Mouse (Mus musculus): ENCODE results near the gene Sprr2a2.

- no peak for TF ChIP-seq CTCF (IDR thresholded peaks at IDR 0.05; ENCODE audit: low read depth, low read length)
- no peak for TF ChIP-seq GATA1 (IDR thresholded peaks at IDR 0.05; ENCODE audit: borderline replicate concordance, low read length)
- no peak for TF ChIP-seq POLR2AphosphoS5 (IDR thresholded peaks at IDR 0.05; ENCODE audit: insufficient replicate concordance, low read depth, low read length)
- no peak for TF ChIP-seq TAL1 (conservative IDR thresholded peaks at IDR 0.05; ENCODE audit: low read depth, low read length)
- no peak for TF ChIP-seq GATA2 (IDR thresholded peaks at IDR 0.05; ENCODE audit: borderline replicate concordance, low read depth, low read length)
Measured at GRCm38 (mm10) chr3:92176880-92177279, 38.8 kb upstream of the Sprr2a2 start.
